Mouse (Mus musculus) neural tube, embryonic 11.5 days (tissue): Measurements from ENCODE around the gene Pga5. TPM values are rescaled to one million over a fixed set of nuclear protein-coding genes. Genes with fewer than 3 reads are reported as not detected.

Experiments used
- ATAC-seq: fragments of 200-750 bp; cut with Nextera tagmentation; 2 replicates; pipeline ENCODE4 v1.8.0; 2017; ENCODE audit warnings: moderate number of reproducible peaks, mild to moderate bottlenecking, moderate TSS enrichment, moderate library complexity; ENCODE audit not compliant: insufficient read depth, low FRiP score, low TSS enrichment
- DNase-seq: peaks from one replicate; pipeline ENCODE4 v3.0.0-alpha.2; 2015; ENCODE audit warnings: low spot score
- H3K27ac ChIP-seq: fragments of 300-500 bp; sonication (generic); 2 replicates; pipeline ENCODE4 v1.5.1; 2014; ENCODE audit warnings: low read depth, mild to moderate bottlenecking, low read length
- H3K27me3 ChIP-seq: fragments of 300-500 bp; sonication (generic); 2 replicates; pipeline ENCODE4 v1.6.1; 2014; ENCODE audit warnings: mild to moderate bottlenecking, low read length, mixed read lengths; ENCODE audit not compliant: control insufficient read depth, insufficient read depth
- H3K36me3 ChIP-seq: fragments of 300-500 bp; sonication (generic); 2 replicates; pipeline ENCODE4 v1.6.1; 2014; ENCODE audit warnings: mild to moderate bottlenecking, low read length, moderate library complexity, mixed read lengths; ENCODE audit not compliant: control insufficient read depth, insufficient read depth
- H3K4me1 ChIP-seq: fragments of 300-500 bp; sonication (generic); 2 replicates; pipeline ENCODE4 v1.6.1; 2014; ENCODE audit warnings: low read length, mixed read lengths; ENCODE audit not compliant: control insufficient read depth, insufficient read depth
- H3K4me2 ChIP-seq: fragments of 300-500 bp; sonication (generic); 2 replicates; pipeline ENCODE4 v1.6.1; 2014; ENCODE audit warnings: low read depth, mild to moderate bottlenecking, moderate library complexity
- H3K4me3 ChIP-seq: fragments of 300-500 bp; sonication (generic); 2 replicates; pipeline ENCODE4 v1.5.1; 2014; ENCODE audit warnings: low read depth, low read length
- H3K9ac ChIP-seq: fragments of 300-500 bp; sonication (generic); 2 replicates; pipeline ENCODE4 v1.6.1; 2014; ENCODE audit warnings: mild to moderate bottlenecking, low read length
- H3K9me3 ChIP-seq: fragments of 300-500 bp; sonication (generic); 2 replicates; pipeline ENCODE4 v1.6.1; 2016; ENCODE audit warnings: low read length; ENCODE audit not compliant: control insufficient read depth
- WGBS: fragments of 180-500 bp; shearing (Covaris S2); extraction: QIAGEN DNeasy Blood & Tissue Kit; methylation state at CpG from one replicate; pipeline ENCODE4 v1.1.7; 2014; 5-methylcytosine and 5-hydroxymethylcytosine counted together
- polyA plus RNA-seq: library from polyadenylated mRNA; unstranded; fragments of >200 nt; fragmentation: Nextera tagmentation; extraction: Ambion mirVana; gene quantifications from 2 replicates; pipeline ENCODE4 v1.2.1, GENCODE M21; 2014

The Pga5 gene
- polyA plus RNA-seq: not detected in 2 replicates

DNA sequence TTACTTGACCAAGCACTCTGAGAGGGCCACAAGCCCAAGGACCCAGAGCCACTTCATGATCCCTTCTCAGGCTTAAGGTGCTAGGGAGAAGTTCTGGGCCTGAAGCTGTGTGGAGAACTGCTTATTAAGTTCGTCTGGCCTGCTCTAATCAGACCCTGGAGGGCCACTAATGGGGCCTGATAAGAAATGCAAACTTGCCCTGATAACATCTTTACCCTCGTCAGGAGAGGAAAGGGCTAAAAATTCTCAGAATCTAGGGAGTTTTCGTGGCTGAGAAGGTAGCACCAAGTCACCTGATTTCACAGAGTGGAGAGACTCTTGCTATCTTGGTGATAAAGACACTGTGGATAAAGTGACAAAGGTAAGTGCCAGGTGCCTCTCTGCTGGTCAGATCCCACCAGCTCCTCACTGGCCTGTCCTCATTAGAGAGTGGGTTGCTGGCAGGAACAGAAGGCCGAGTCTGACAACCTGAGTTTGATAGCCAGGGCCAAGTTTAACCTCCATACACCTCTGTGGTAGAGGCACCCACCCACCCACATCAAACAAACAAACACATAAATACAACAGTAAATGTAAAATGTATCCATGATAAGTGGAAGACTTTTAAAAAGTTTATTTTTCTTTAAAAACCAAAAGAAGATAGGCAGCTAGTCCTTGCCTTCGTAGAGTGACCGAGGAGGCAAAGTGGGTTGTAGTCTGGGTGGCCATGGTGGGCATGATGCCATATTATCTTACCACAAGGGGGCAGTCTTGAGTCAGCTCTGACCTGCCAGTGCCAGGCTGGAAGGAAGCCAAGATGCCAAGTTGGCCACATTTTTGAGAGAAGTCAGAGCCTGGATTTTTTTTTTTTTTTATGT, at the start of gene Pga5:
Gene Pga5, minus strand, starts transcription at position 157 of the 857 bp plus-strand sequence.
- no peaks in the 10 kb centered on the region for H3K4me1 ChIP-seq
- no peaks in the 10 kb centered on the region for H3K9me3 ChIP-seq
- H3K4me2 ChIP-seq: no peak within 1 kb of the TSS
- H3K9ac ChIP-seq: no peak within 1 kb of the TSS
- 53% methylated on average over 6 of the region's 6 CpGs for WGBS
- no peaks in the 10 kb centered on the region for H3K36me3 ChIP-seq
- no peak within 1 kb of the TSS for H3K27ac ChIP-seq
- H3K27me3 ChIP-seq: no peaks in the 10 kb centered on the region
- peak; percentile 58 for DNase-seq
- ATAC-seq: 0 out of 2 replicates have a peak, but pooled peaks have one; percentile 63
- no peak within 1 kb of the TSS for H3K4me3 ChIP-seq

DNA sequence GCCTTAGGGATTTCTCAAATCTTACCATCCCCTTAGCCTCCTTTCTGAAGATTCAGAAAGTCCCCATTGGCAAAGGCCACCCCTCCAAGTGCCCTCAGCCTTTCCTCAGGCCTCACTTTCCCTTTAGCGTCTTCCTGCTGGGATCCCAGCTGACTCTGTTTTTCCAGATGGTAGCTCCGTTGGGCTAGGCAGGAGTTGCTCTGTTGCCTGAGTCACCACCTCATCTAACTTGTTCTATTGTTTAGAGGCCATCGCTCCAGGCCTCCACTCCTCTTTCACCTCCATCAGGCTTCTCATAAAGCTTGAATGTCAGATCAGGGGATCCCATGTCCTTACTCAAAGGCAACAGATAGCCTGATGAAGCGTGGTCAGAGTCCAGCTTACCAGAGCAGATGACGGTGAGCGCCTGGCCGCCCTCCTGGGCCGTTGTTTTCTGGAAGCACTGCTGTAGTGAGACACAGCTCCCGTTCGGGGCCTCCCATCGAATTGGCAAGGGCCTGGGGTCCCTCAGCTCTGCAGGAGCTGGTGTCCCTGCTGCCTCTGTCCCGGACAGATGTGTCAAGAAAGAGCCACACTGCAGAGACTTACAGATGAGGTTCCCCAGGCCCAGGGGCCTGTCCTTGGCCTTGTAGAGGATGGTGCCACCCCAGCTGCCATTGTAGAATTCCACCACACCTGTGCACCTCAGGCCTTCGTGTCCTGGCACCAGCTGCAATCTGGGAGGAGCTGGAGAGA, 46.9 kb upstream of the Pga5 start:
- Histone ChIP-seq H3K4me3 (no peak overlapping the region), H3K4me2 (no peak overlapping the region), H3K9ac (no peak overlapping the region), H3K4me1 (peaks cover 7% of the 10 kb centered on the region), H3K36me3 (no peaks in the 10 kb centered on the region), H3K9me3 (no peaks in the 10 kb centered on the region), H3K27ac (no peak overlapping the region), H3K27me3 (no peaks in the 10 kb centered on the region)
- 72% methylated on average over 13 of the region's 13 CpGs for WGBS
- ATAC-seq (no peak), DNase-seq (no peak)

DNA sequence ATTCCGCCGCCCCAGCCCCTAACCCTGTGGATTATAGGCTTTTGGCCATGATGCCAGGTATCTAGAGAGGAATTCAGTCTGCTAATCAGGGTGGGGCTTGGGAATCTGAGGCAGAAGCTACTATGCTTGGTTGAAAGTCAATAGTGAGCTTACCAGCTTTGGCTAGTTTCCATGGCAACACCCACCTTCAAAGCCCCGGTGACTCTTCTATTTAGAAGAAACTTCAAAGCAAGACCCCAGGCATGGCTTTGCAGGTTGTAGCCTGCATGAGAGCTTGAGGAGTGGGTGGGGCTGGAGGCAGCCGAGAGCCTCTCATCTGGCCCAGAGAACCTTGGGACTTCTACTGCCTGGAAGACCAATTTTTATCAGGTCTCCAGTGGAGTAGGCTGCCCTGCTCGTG, 45.8 kb upstream of the Pga5 start:
- Histone ChIP-seq H3K4me3 (no peak overlapping the region), H3K4me1 (peaks cover 8% of the 10 kb centered on the region), H3K27me3 (no peaks in the 10 kb centered on the region), H3K4me2 (no peak overlapping the region), H3K9ac (no peak overlapping the region), H3K36me3 (no peaks in the 10 kb centered on the region), H3K9me3 (no peaks in the 10 kb centered on the region), H3K27ac (no peak overlapping the region)
- ATAC-seq: no peak
- no peak for DNase-seq
- 38% methylated on average over 5 of the region's 5 CpGs for WGBS

GRCm38 (mm10) chr19:10723084-10723483, 45.2 kb upstream of the Pga5 start:
- DNase-seq (no peak), ATAC-seq (no peak)
- H3K27me3 ChIP-seq: no peaks in the 10 kb centered on the region
- peaks cover 8% of the 10 kb centered on the region for H3K4me1 ChIP-seq
- no peak overlapping the region for H3K4me2 ChIP-seq
- no peak overlapping the region for H3K9ac ChIP-seq
- H3K27ac ChIP-seq: no peak overlapping the region
- 20% methylated on average over 13 of the region's 13 CpGs for WGBS
- H3K4me3 ChIP-seq: no peak overlapping the region
- no peaks in the 10 kb centered on the region for H3K9me3 ChIP-seq
- H3K36me3 ChIP-seq: no peaks in the 10 kb centered on the region

DNA sequence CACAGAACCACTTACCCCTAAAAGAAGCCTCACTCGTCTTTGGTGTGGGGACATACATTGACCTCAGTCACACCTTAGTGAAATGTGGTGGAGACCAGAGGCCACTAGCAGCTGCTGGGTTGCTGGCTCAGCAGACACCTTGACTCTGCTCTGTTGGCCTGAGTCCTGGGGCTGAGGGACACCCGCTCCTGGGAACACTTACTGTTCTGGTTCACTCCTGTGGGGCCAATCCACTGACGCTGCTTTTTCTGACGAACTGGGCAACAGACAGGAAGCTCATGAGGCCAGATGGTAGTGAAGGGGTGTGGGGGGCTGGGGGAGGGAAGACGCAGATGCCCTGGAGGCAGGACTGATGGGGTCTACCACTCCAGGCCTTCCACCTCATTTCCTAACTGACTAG, 43.2 kb upstream of the Pga5 start:
- WGBS: 53% methylated on average over 5 of the region's 5 CpGs

GRCm38 (mm10) chr19:10720524-10720923, 42.7 kb upstream of the Pga5 start:
- Histone ChIP-seq H3K9me3 (no peaks in the 10 kb centered on the region), H3K27ac (no peak overlapping the region; the same call in 1 of the 2 replicates), H3K36me3 (no peaks in the 10 kb centered on the region), H3K4me1 (peaks cover 8% of the 10 kb centered on the region), H3K4me3 (no peak overlapping the region), H3K9ac (0 out of 2 replicates have a peak overlapping the region, but pooled peaks have one; percentile 14), H3K27me3 (no peaks in the 10 kb centered on the region), H3K4me2 (no peak overlapping the region)
- no peak for DNase-seq
- no peak for ATAC-seq
- 41% methylated on average over 3 of the region's 3 CpGs for WGBS

More for the DNA sequence above, 43.2 kb upstream of the Pga5 start:
- no peak overlapping the region for H3K9ac ChIP-seq
- no peak overlapping the region for H3K4me3 ChIP-seq
- peaks cover 8% of the 10 kb centered on the region for H3K4me1 ChIP-seq
- ATAC-seq (no peak), DNase-seq (no peak)
- no peaks in the 10 kb centered on the region for H3K27me3 ChIP-seq
- H3K4me2 ChIP-seq: no peak overlapping the region
- no peaks in the 10 kb centered on the region for H3K9me3 ChIP-seq
- H3K27ac ChIP-seq: no peak overlapping the region
- H3K36me3 ChIP-seq: no peaks in the 10 kb centered on the region

- ATAC-seq: no peak
- Histone ChIP-seq H3K9me3 (no peaks in the 10 kb centered on the region), H3K27ac (no peak overlapping the region; the same call in 1 of the 2 replicates)
These were observed 41.9 kb upstream of the Pga5 start for GRCm38 (mm10) chr19:10719751-10720150.

DNA sequence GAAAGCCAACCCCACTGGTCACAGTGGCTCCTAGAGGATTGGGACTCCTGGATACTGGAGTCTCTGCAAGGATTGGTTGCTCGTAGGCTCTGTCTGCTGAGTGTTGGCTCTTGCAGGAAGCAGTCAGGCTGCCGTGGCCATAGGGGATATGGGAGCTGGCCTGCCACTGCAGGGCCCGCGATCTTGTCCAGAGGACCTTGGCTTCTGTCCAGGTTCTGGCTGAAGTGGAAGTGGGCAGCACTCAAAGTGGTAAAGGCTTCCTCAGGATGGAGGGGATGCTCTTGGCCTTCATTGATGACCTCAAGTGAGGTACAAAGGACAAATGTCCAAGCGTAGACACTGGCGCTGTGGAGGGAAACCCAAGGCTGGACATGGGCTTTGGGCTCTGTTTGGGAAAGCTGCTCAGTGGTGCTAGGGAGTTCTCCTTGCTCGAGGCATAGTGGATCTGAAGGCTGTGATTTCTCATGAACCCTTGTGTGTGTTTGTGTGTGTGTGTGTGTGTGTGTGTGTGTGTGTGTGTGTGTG, 40.4 kb upstream of the Pga5 start:
- ATAC-seq (no peak), DNase-seq (no peak)
- Histone ChIP-seq H3K27ac (no peak overlapping the region), H3K4me1 (peaks cover 8% of the 10 kb centered on the region), H3K9me3 (no peaks in the 10 kb centered on the region), H3K4me3 (no peak overlapping the region), H3K4me2 (no peak overlapping the region), H3K9ac (no peak overlapping the region), H3K27me3 (no peaks in the 10 kb centered on the region), H3K36me3 (no peaks in the 10 kb centered on the region)
- WGBS: 83% methylated on average over 7 of the region's 7 CpGs

More at GRCm38 (mm10) chr19:10719751-10720150, 41.9 kb upstream of the Pga5 start:
- Histone ChIP-seq H3K9ac (no peak overlapping the region), H3K4me1 (peaks cover 8% of the 10 kb centered on the region), H3K4me2 (no peak overlapping the region), H3K36me3 (no peaks in the 10 kb centered on the region), H3K27me3 (no peaks in the 10 kb centered on the region), H3K4me3 (no peak overlapping the region)
- WGBS: 5% methylated on average over 2 of the region's 2 CpGs
- DNase-seq: no peak
